Comparison of ENCODE assay signal across 8 mouse cellular contexts in the genomic region with DNA sequence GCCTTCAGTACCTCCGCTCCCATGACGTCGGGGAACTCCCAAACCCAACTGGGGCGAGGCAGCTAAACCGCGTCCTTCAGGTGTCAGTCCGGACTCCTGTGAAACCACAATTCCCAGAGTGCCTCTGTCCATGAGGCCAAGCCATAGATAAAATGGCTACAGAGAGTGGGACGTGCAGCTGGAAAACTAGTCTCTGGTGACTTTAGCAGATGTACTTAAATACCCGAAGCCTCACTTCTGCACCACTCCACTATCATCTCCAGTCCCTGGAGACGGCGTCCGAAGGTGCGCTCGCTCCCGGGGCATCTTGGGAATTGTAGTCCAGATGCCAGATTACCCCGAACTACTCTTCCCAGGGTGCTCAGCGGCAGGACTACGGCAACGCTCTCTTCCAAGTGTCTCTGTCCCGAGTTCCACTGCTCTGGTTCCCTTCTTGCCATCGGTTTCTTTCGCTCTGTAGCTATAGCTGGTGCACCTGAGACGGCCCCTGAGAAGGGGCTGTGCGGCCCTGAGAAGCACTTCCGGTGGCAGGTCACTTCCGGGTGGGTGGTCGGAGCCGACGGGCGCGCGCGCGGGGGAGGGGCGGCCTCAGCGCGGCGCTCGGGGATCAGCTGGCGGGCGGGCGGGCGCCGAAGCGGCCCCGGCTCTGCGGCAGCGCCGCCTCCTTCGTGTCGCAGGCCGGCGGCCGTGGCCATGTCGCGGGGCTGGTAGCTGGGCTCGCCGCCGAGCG. TPM values are rescaled to one million over a fixed set of nuclear protein-coding genes. Genes with fewer than 3 reads are reported as not detected.
DNase-seq lines count a peak whose midpoint lies in the region; ATAC-seq and TF ChIP-seq lines count a peak whose summit lies in the region.

A gene (plus strand): TSS at position 603 of the 730 bp plus-strand sequence.

- peak; percentile 80 for DNase-seq in G1E (ENCODE audit: low spot score)
- DNase-seq in cerebellum, adult 18-20 months: peak; percentile 90 to 95
- DNase-seq in forebrain, postnatal 0 days: peak; percentile 95
- DNase-seq in heart, postnatal 4 days: peak; percentile 92
- peak; percentile 87 to 92 for DNase-seq in layer of hippocampus, adult 8-10 months (ENCODE audit: low spot score in 2 of 2)
- peak; percentile 81 for DNase-seq in ovary, adult 18-20 months (ENCODE audit: low spot score)
- DNase-seq in thymus, postnatal 0 days (ENCODE audit: low spot score): peak; percentile 93

- H3K9me3 ChIP-seq in G1E (replicated peaks): no peaks in the 10 kb centered on the region
- no peaks in the 10 kb centered on the region for H3K9me3 ChIP-seq in forebrain, postnatal 0 days (ENCODE audit: low read length)
- no peaks in the 10 kb centered on the region for H3K9me3 ChIP-seq in lung, embryonic 15.5 days

- WGBS in forebrain, postnatal 0 days: under 1% methylated on average over 60 of the region's 60 CpGs
- WGBS in lung, embryonic 15.5 days: under 1% methylated on average over 44 of the region's 60 CpGs

- peak within 1 kb of the TSS; percentile 97 for H3K27ac ChIP-seq in forebrain, postnatal 0 days (ENCODE audit: low read depth, low read length)
- H3K27ac ChIP-seq in lung, embryonic 15.5 days: peak within 1 kb of the TSS; percentile 95

- peak within 1 kb of the TSS; percentile 81 for H3K9ac ChIP-seq in forebrain, postnatal 0 days
- H3K9ac ChIP-seq in lung, embryonic 15.5 days: peak within 1 kb of the TSS; percentile 86

- peaks cover 59% of the 10 kb centered on the region for H3K4me1 ChIP-seq in G1E (ENCODE audit: insufficient read depth, low read depth, low read length)
- H3K4me1 ChIP-seq in forebrain, postnatal 0 days (ENCODE audit: insufficient read depth): peaks cover 21% of the 10 kb centered on the region
- H3K4me1 ChIP-seq in lung, embryonic 15.5 days: peaks cover 41% of the 10 kb centered on the region

- H3K27me3 ChIP-seq in G1E (ENCODE audit: insufficient read depth, low read length): no peaks in the 10 kb centered on the region
- H3K27me3 ChIP-seq in forebrain, postnatal 0 days (ENCODE audit: insufficient read depth, low read length): no peaks in the 10 kb centered on the region
- no peaks in the 10 kb centered on the region for H3K27me3 ChIP-seq in lung, embryonic 15.5 days

- TF ChIP-seq CTCF in G1E (IDR thresholded peaks at IDR 0.05; ENCODE audit: low read depth, low read length): no peak
- TF ChIP-seq CTCF in forebrain, postnatal 0 days (IDR thresholded peaks at IDR 0.05; ENCODE audit: low read depth): no peak

- peak within 1 kb of the TSS; percentile 85 for H3K4me3 ChIP-seq in G1E (ENCODE audit: low read depth, low read length)
- peak within 1 kb of the TSS; percentile 89 for H3K4me3 ChIP-seq in forebrain, postnatal 0 days (ENCODE audit: low read depth, low read length)
- H3K4me3 ChIP-seq in lung, embryonic 15.5 days: peak within 1 kb of the TSS; percentile 84

- peak; percentile 74 for ATAC-seq in G1E (ENCODE audit: extremely low read depth, insufficient number of reproducible peaks, low FRiP score, poor library complexity, severe bottlenecking)
- ATAC-seq in forebrain, postnatal 0 days: peak; percentile 95
- peak; percentile 89 for ATAC-seq in lung, embryonic 15.5 days (ENCODE audit: borderline replicate concordance, extremely low read depth, low FRiP score, low TSS enrichment)

- H3K36me3 ChIP-seq in G1E (replicated peaks): peaks cover 19% of the 10 kb centered on the region
- no peaks in the 10 kb centered on the region for H3K36me3 ChIP-seq in forebrain, postnatal 0 days (ENCODE audit: insufficient read depth)
- no peaks in the 10 kb centered on the region for H3K36me3 ChIP-seq in lung, embryonic 15.5 days

- peak within 1 kb of the TSS; percentile 56 for H3K4me2 ChIP-seq in forebrain, postnatal 0 days (ENCODE audit: low read depth)
- peak within 1 kb of the TSS; percentile 74 for H3K4me2 ChIP-seq in lung, embryonic 15.5 days

RNA-seq across cellular contexts. Expression of the gene that starts here (rescaled TPM):
- total RNA-seq in G1E (2014; fragmentation: Nextera tagmentation) (181 and 183 TPM in 2 replicates), G1E (2017) (14.6 and 15.8 TPM in 2 replicates)
- polyA plus RNA-seq in G1E (2012): 36.3 and 41.0 TPM in 2 replicates
- 45.5 and 57.6 TPM in 2 replicates for total RNA-seq in forebrain, postnatal 0 days (2014; rRNA removed)
- polyA plus RNA-seq in forebrain, postnatal 0 days (2015; fragmentation: Nextera tagmentation; extraction: Ambion mirVana): 21.4 and 31.0 TPM in 2 replicates
- total RNA-seq in heart, postnatal 4 days (2021): 100 to 1,000 TPM in 1 of 2 experiments, 10 to 100 TPM in 1; 99.0 to 109 TPM
- 100 to 1,000 TPM; 392 to 484 (median 448) TPM for total RNA-seq in layer of hippocampus, adult 8-10 months (2022)
- 12.0 and 17.2 TPM in 2 replicates for polyA plus RNA-seq in lung, embryonic 15.5 days (2015; fragmentation: Nextera tagmentation; extraction: Ambion mirVana)
- 13.6 and 19.0 TPM in 2 replicates for polyA plus RNA-seq in thymus, postnatal 0 days (2015; fragmentation: Nextera tagmentation; extraction: Ambion mirVana)

Comparison
In these comparisons a context has a peak if more than half of its experiments do, and no peak if none do; other contexts are left out.
1. Peak in every context shown above with its lines: DNase-seq, ATAC-seq, H3K4me3 ChIP-seq and H3K27ac ChIP-seq.